Mouse (Mus musculus) gastrocnemius, adult 18-20 months (tissue): ENCODE data around the gene Ifitm10. TPM values are rescaled to one million over a fixed set of nuclear protein-coding genes. Genes with fewer than 3 reads are reported as not detected.
"Not testable (repeated sequence)": the region's sequence is repeated elsewhere in the genome, so short reads cannot be mapped to it uniquely, and the experiment has no call there.

Experiments
- DNase-seq: peaks from one replicate; pipeline ENCODE4 v3.0.0; 2021; ENCODE audit warnings: low spot score
- total RNA-seq, 2 experiments: library from RNA; stranded (reverse); gene quantifications; 2 replicates each; pipeline ENCODE4 v1.2.3; 2021

Ifitm10 gene
- total RNA-seq, 2 experiments from 2014 or later: 3.2 to 5.0 TPM

GRCm38 (mm10) chr7:142369820-142370219 is 3.7 kb downstream of the Ifitm10 start:
- peak; percentile 31 for DNase-seq

- peak; percentile 81 for DNase-seq
Measured at GRCm38 (mm10) chr7:142368856-142369255, 4.7 kb downstream of the Ifitm10 start.

- no peak for DNase-seq
Measured at GRCm38 (mm10) chr7:142363107-142363506, 10.4 kb downstream of the Ifitm10 start.

- DNase-seq: no peak
Measured at GRCm38 (mm10) chr7:142360743-142361142, 12.8 kb downstream of the Ifitm10 start.

GRCm38 (mm10) chr7:142359129-142359528 is 14.4 kb downstream of the Ifitm10 start:
- no peak for DNase-seq

GRCm38 (mm10) chr7:142357566-142357965 is 16.0 kb downstream of the Ifitm10 start:
- DNase-seq: no peak

GRCm38 (mm10) chr7:142354661-142355233 is 18.8 kb downstream of the Ifitm10 start:
- DNase-seq: no peak

GRCm38 (mm10) chr7:142353854-142354253 is 19.7 kb downstream of the Ifitm10 start:
- DNase-seq: no peak

- DNase-seq: no peak
Measured at GRCm38 (mm10) chr7:142351569-142351968, 22.0 kb downstream of the Ifitm10 start.

- peak; percentile 64 for DNase-seq
Measured at GRCm38 (mm10) chr7:142349308-142349961, 24.1 kb downstream of the Ifitm10 start.

GRCm38 (mm10) chr7:142347542-142347941 is 26.0 kb downstream of the Ifitm10 start:
- no peak for DNase-seq

- DNase-seq: no peak
Measured at GRCm38 (mm10) chr7:142342247-142342640, 31.3 kb downstream of the Ifitm10 start.

- DNase-seq: no peak
Measured at GRCm38 (mm10) chr7:142341564-142342246, 31.8 kb downstream of the Ifitm10 start.

- no peak for DNase-seq
Measured at GRCm38 (mm10) chr7:142340269-142340970, 33.1 kb downstream of the Ifitm10 start.

- no peak for DNase-seq
Measured at GRCm38 (mm10) chr7:142335151-142335550, 38.4 kb downstream of the Ifitm10 start.

- peak; percentile 84 for DNase-seq
Measured at GRCm38 (mm10) chr7:142334246-142334645, 39.3 kb downstream of the Ifitm10 start.

GRCm38 (mm10) chr7:142332741-142333140 is 40.8 kb downstream of the Ifitm10 start:
- DNase-seq: not testable (repeated sequence)

- no peak for DNase-seq
Measured at GRCm38 (mm10) chr7:142331281-142331680, 42.3 kb downstream of the Ifitm10 start.

- DNase-seq: peak; percentile 24
Measured at GRCm38 (mm10) chr7:142330271-142330724, 43.3 kb downstream of the Ifitm10 start.

GRCm38 (mm10) chr7:142328507-142328906 is 45.0 kb downstream of the Ifitm10 start:
- DNase-seq: no peak

- no peak for DNase-seq
Measured at GRCm38 (mm10) chr7:142326714-142327445, 46.7 kb downstream of the Ifitm10 start.
